ENCODE assay signal across 17 mouse cellular contexts in the genomic region with DNA sequence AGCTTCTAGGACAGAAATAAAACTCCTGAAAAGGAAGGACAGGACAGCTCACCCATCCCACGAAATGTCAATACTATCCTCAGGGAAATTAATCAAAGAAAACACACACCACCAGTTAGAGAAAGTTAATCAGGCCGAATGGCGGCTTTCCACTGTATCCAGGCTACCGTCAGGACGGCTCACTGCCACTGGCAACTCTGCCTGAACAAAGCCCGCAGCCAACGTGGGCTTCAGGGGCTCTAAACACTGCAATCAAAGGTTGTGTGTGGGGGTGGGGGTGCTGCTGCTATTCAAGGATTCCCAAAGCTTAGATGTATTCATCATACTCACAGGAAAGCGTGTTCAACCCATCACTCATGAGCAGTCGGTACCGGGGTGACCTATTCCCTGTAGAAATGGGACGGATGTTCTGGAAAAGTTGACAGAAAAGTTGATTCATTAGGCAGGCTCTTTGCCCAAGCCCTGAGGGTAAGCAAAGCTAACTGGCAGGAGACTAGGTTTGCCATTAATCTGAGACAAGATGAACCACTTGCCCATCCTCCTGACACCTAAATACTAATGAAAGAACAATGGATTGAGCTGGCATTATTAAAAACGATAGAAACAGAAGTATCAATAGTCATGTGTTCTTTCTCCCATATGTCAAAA. TPM values are rescaled to one million over a fixed set of nuclear protein-coding genes. Genes with fewer than 3 reads are reported as not detected.
DNase-seq lines count a peak whose midpoint lies in the region; ATAC-seq and TF ChIP-seq lines count a peak whose summit lies in the region.
"Had no signal": no experiment of that assay in that cellular context is flagged by ENCODE, and none has a peak within 500 bp of the region (broad histone marks: within the 10 kb centered on the region; RNA-seq: fewer than 3 reads in every experiment).

No protein-coding gene starts in this region.

- H3K36me3 ChIP-seq in hindbrain, embryonic 13.5 days: peaks cover 39% of the 10 kb centered on the region
- peaks cover 72% of the 10 kb centered on the region for H3K36me3 ChIP-seq in hindbrain, embryonic 10.5 days
- peaks cover 30% of the 10 kb centered on the region for H3K36me3 ChIP-seq in midbrain, embryonic 14.5 days (ENCODE audit: control insufficient read depth, insufficient read depth, low read length)
- H3K36me3 ChIP-seq in midbrain, embryonic 10.5 days: peaks cover 84% of the 10 kb centered on the region
- peaks cover 8% of the 10 kb centered on the region; the same call in 1 of the 2 replicates for H3K36me3 ChIP-seq in midbrain, postnatal 0 days (ENCODE audit: insufficient read depth, low read length)

- no peaks in the 10 kb centered on the region for H3K9me3 ChIP-seq in hindbrain, embryonic 13.5 days
- no peaks in the 10 kb centered on the region for H3K9me3 ChIP-seq in hindbrain, embryonic 10.5 days
- H3K9me3 ChIP-seq in midbrain, embryonic 14.5 days (ENCODE audit: control insufficient read depth, low read length): no peaks in the 10 kb centered on the region
- H3K9me3 ChIP-seq in midbrain, embryonic 10.5 days (replicated peaks): no peaks in the 10 kb centered on the region
- H3K9me3 ChIP-seq in midbrain, postnatal 0 days (ENCODE audit: low read length): no peaks in the 10 kb centered on the region
- H3K9me3 ChIP-seq: lung, embryonic 15.5 days; midbrain, embryonic 12.5 days had no signal

- WGBS in hindbrain, embryonic 13.5 days: 75% methylated on average over 12 of the region's 12 CpGs
- 88% methylated on average over 12 of the region's 12 CpGs for WGBS in hindbrain, embryonic 10.5 days
- 78% methylated on average over 12 of the region's 12 CpGs for WGBS in midbrain, embryonic 14.5 days
- WGBS in midbrain, embryonic 10.5 days: 91% methylated on average over 12 of the region's 12 CpGs
- 65% methylated on average over 12 of the region's 12 CpGs for WGBS in midbrain, postnatal 0 days

- peaks cover 8% of the 10 kb centered on the region; the same call in 1 of the 2 replicates for H3K4me1 ChIP-seq in hindbrain, embryonic 13.5 days (replicated peaks)
- no peaks in the 10 kb centered on the region for H3K4me1 ChIP-seq in hindbrain, embryonic 10.5 days (replicated peaks)
- no peaks in the 10 kb centered on the region for H3K4me1 ChIP-seq in midbrain, embryonic 14.5 days (ENCODE audit: control insufficient read depth, insufficient read depth, low read length)
- H3K4me1 ChIP-seq in midbrain, embryonic 10.5 days: no peaks in the 10 kb centered on the region
- H3K4me1 ChIP-seq in midbrain, postnatal 0 days (ENCODE audit: insufficient read depth, low read length): no peaks in the 10 kb centered on the region
- H3K4me1 ChIP-seq: midbrain, embryonic 12.5 days had no signal

- TF ChIP-seq CTCF in midbrain, postnatal 0 days (IDR thresholded peaks at IDR 0.05): no peak

- no peak for DNase-seq in hindbrain, embryonic 10.5 days (ENCODE audit: low spot score)
- peak; percentile 25 for DNase-seq in midbrain, embryonic 14.5 days
- no peak for DNase-seq in midbrain, embryonic 10.5 days (ENCODE audit: low spot score)
- DNase-seq in gonadal fat pad, adult 2 months (ENCODE audit: low read depth): peak; percentile 52
- peak; percentile 41 for DNase-seq in midbrain, postnatal 0 days (ENCODE audit: low spot score)
- no peak for DNase-seq in left cerebral cortex, postnatal 14 days (ENCODE audit: low spot score in 2 of 2)
- DNase-seq: adrenal gland, adult 8-10 months; cerebellum, postnatal 14 days; embryo, embryonic 11 days; layer of hippocampus, postnatal 36 days; right cerebral cortex, adult 18-20 months; thymus, postnatal 14 days had no signal

- no peak for ATAC-seq in hindbrain, embryonic 13.5 days (ENCODE audit: low FRiP score)
- ATAC-seq in midbrain, embryonic 14.5 days (ENCODE audit: low FRiP score, low TSS enrichment): no peak
- no peak for ATAC-seq in midbrain, postnatal 0 days (ENCODE audit: low FRiP score)

- peak overlapping the region; percentile 31; the same call in 1 of the 2 replicates for H3K27ac ChIP-seq in hindbrain, embryonic 13.5 days
- H3K27ac ChIP-seq in hindbrain, embryonic 10.5 days: no peak overlapping the region
- no peak overlapping the region for H3K27ac ChIP-seq in midbrain, embryonic 14.5 days (replicated peaks; ENCODE audit: low read depth, low read length)
- no peak overlapping the region for H3K27ac ChIP-seq in midbrain, embryonic 10.5 days (replicated peaks)
- H3K27ac ChIP-seq in midbrain, postnatal 0 days (ENCODE audit: low read depth, low read length): no peak overlapping the region
- H3K27ac ChIP-seq: liver, embryonic 14.5 days; lung, embryonic 15.5 days; macrophage had no signal

- no peaks in the 10 kb centered on the region for H3K27me3 ChIP-seq in hindbrain, embryonic 13.5 days
- H3K27me3 ChIP-seq in hindbrain, embryonic 10.5 days (ENCODE audit: insufficient read depth, poor library complexity, severe bottlenecking): no peaks in the 10 kb centered on the region
- H3K27me3 ChIP-seq in midbrain, embryonic 14.5 days (ENCODE audit: control insufficient read depth, insufficient read depth, low read length): no peaks in the 10 kb centered on the region
- H3K27me3 ChIP-seq in midbrain, embryonic 10.5 days (ENCODE audit: low read depth, poor library complexity, severe bottlenecking): no peaks in the 10 kb centered on the region
- H3K27me3 ChIP-seq in midbrain, postnatal 0 days (ENCODE audit: insufficient read depth, low read length): no peaks in the 10 kb centered on the region
- H3K27me3 ChIP-seq: lung, embryonic 15.5 days; midbrain, embryonic 12.5 days had no signal

- intact Hi-C loops in left cerebral cortex, postnatal 14 days (cut with DNase I): no loop called here

- no peak overlapping the region for H3K9ac ChIP-seq in hindbrain, embryonic 13.5 days
- H3K9ac ChIP-seq in midbrain, embryonic 14.5 days (replicated peaks; ENCODE audit: low read length): no peak overlapping the region
- no peak overlapping the region for H3K9ac ChIP-seq in midbrain, postnatal 0 days (replicated peaks; ENCODE audit: low read length, poor library complexity, severe bottlenecking)
- H3K9ac ChIP-seq: liver, embryonic 14.5 days; lung, embryonic 15.5 days; midbrain, embryonic 12.5 days had no signal

- no peak overlapping the region for H3K4me2 ChIP-seq in hindbrain, embryonic 13.5 days
- H3K4me2 ChIP-seq in midbrain, embryonic 14.5 days (ENCODE audit: low read length): no peak overlapping the region
- no peak overlapping the region for H3K4me2 ChIP-seq in midbrain, postnatal 0 days (ENCODE audit: low read depth, low read length, poor library complexity, severe bottlenecking)
- H3K4me2 ChIP-seq: lung, embryonic 15.5 days; midbrain, embryonic 12.5 days had no signal

- H3K4me3 ChIP-seq in hindbrain, embryonic 13.5 days: no peak overlapping the region
- H3K4me3 ChIP-seq in hindbrain, embryonic 10.5 days: no peak overlapping the region
- no peak overlapping the region for H3K4me3 ChIP-seq in midbrain, embryonic 14.5 days (replicated peaks; ENCODE audit: low read depth, low read length)
- no peak overlapping the region for H3K4me3 ChIP-seq in midbrain, embryonic 10.5 days
- no peak overlapping the region for H3K4me3 ChIP-seq in midbrain, postnatal 0 days (ENCODE audit: low read depth, low read length)
- H3K4me3 ChIP-seq: lung, embryonic 15.5 days; midbrain, embryonic 12.5 days had no signal

RNA-seq across cellular contexts. Expression of a gene that starts 7.3 kb away (rescaled TPM):
- 58.8 and 63.6 TPM in 2 replicates for polyA plus RNA-seq in hindbrain, embryonic 13.5 days (2015; fragmentation: Nextera tagmentation; extraction: Ambion mirVana)
- polyA plus RNA-seq in hindbrain, embryonic 10.5 days (2016; fragmentation: Nextera tagmentation; extraction: Ambion mirVana): 136 and 178 TPM in 2 replicates
- 48.3 and 50.0 TPM in 2 replicates for polyA plus RNA-seq in midbrain, embryonic 14.5 days (2014; fragmentation: Nextera tagmentation; extraction: Ambion mirVana)
- polyA plus RNA-seq in midbrain, embryonic 10.5 days (2016; fragmentation: Nextera tagmentation; extraction: Ambion mirVana): 179 and 197 TPM in 2 replicates
- polyA plus RNA-seq in gonadal fat pad, adult 2 months (2012; rRNA removed): 17.9 and 21.6 TPM in 2 replicates
- 35.9 and 47.6 TPM in 2 replicates for total RNA-seq in midbrain, postnatal 0 days (2014; rRNA removed)
- polyA plus RNA-seq in midbrain, postnatal 0 days (2015; fragmentation: Nextera tagmentation; extraction: Ambion mirVana): 43.8 TPM in 2 replicates
- 10 to 100 TPM; 43.8 to 47.9 TPM for total RNA-seq in left cerebral cortex, postnatal 14 days (2021)

RNA-seq across cellular contexts. Expression of a gene that starts 7.4 kb away (rescaled TPM):
- polyA plus RNA-seq in hindbrain, embryonic 13.5 days (2015; fragmentation: Nextera tagmentation; extraction: Ambion mirVana): 16.9 and 17.6 TPM in 2 replicates
- polyA plus RNA-seq in hindbrain, embryonic 10.5 days (2016; fragmentation: Nextera tagmentation; extraction: Ambion mirVana): 14.6 and 17.4 TPM in 2 replicates
- 9.5 and 12.0 TPM in 2 replicates for polyA plus RNA-seq in midbrain, embryonic 14.5 days (2014; fragmentation: Nextera tagmentation; extraction: Ambion mirVana)
- 17.5 and 19.5 TPM in 2 replicates for polyA plus RNA-seq in midbrain, embryonic 10.5 days (2016; fragmentation: Nextera tagmentation; extraction: Ambion mirVana)
- polyA plus RNA-seq in gonadal fat pad, adult 2 months (2012; rRNA removed): 5.1 TPM in 2 replicates
- total RNA-seq in midbrain, postnatal 0 days (2014; rRNA removed): 11.0 and 16.7 TPM in 2 replicates
- 15.2 and 16.8 TPM in 2 replicates for polyA plus RNA-seq in midbrain, postnatal 0 days (2015; fragmentation: Nextera tagmentation; extraction: Ambion mirVana)
- 10 to 100 TPM; 10.6 to 11.6 TPM for total RNA-seq in left cerebral cortex, postnatal 14 days (2021)

Comparison
In these comparisons a context has a peak if more than half of its experiments do, and no peak if none do; other contexts are left out.
1. DNase-seq: peak in midbrain, embryonic 14.5 days (single experiment), gonadal fat pad, adult 2 months (single experiment) and midbrain, postnatal 0 days (single experiment); none in hindbrain, embryonic 10.5 days (single experiment), midbrain, embryonic 10.5 days (single experiment) and left cerebral cortex, postnatal 14 days (0 of 2).